8 mouse cellular contexts compared by ENCODE assay signal in the genomic region with DNA sequence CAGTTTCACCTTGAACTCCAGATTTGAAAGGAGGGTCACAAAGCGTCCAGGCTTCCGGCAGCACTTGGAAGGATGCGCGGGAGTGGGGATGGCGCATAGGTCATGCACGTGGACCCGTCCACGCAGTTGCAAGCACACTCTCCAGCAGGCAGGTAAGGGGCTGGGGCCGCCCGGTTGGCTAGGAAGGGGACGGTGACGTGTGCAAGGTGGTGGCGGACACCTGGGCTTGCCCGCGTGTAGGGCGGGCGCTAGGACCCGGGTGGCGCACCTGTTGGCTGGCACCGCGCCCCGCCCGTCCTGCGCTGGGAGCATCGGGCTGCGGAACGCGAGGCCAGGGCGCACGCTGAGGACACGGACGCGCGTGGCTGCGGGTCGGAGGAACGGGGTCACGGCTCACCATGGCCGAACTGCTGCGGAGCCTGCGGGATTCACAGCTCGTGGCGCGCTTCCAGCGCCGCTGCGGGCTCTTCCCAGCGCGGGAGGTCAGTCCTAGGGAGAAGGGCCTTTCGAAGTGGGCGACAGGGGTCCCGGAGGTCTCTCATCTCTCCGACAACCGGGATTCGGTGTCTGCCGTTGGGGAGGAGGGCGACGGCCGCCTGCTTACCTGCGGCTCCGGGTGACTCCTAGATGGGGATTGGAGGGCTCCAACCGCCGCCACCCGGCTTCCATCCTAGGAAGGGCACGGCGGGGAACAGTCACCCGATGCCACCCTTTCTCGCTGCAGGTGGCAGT. TPM values are rescaled to one million over a fixed set of nuclear protein-coding genes. Genes with fewer than 3 reads are reported as not detected.
A peak's percentile ranks its signal among the peaks of the same experiment; 100 is the strongest.
DNase-seq lines count a peak whose midpoint lies in the region; ATAC-seq and TF ChIP-seq lines count a peak whose summit lies in the region.

A gene (plus strand): TSS at position 325 of the 732 bp plus-strand sequence.

- no peak within 1 kb of the TSS for H3K27ac ChIP-seq in heart, embryonic 11.5 days (ENCODE audit: low read depth, low read length)
- H3K27ac ChIP-seq in kidney, postnatal 0 days: peak within 1 kb of the TSS; percentile 50; the same call in 1 of the 2 replicates

- H3K9ac ChIP-seq in heart, embryonic 11.5 days (ENCODE audit: low read depth, low read length): no peak within 1 kb of the TSS
- H3K9ac ChIP-seq in kidney, postnatal 0 days (ENCODE audit: low read depth, low read length): peak within 1 kb of the TSS; percentile 51

- intact Hi-C loops in heart, postnatal 36 days (cut with DNase I): no loop called here

- H3K36me3 ChIP-seq in heart, embryonic 11.5 days (ENCODE audit: control insufficient read depth, insufficient read depth, low read length): no peaks in the 10 kb centered on the region
- no peaks in the 10 kb centered on the region for H3K36me3 ChIP-seq in kidney, postnatal 0 days (ENCODE audit: insufficient read depth, low read length)

- H3K4me1 ChIP-seq in heart, embryonic 11.5 days (ENCODE audit: control insufficient read depth, insufficient read depth, low read length): peaks cover 14% of the 10 kb centered on the region
- peaks cover 2% of the 10 kb centered on the region; the same call in 1 of the 2 replicates for H3K4me1 ChIP-seq in kidney, postnatal 0 days (replicated peaks; ENCODE audit: insufficient read depth, low read length)
- H3K4me1 ChIP-seq in lung, adult 2 months (ENCODE audit: control insufficient read depth, insufficient read depth, low read length): peaks cover 10% of the 10 kb centered on the region

- peak; percentile 22; the same call in 1 of the 2 replicates for TF ChIP-seq POLR2A in lung, adult 2 months (IDR thresholded peaks at IDR 0.05; ENCODE audit: borderline replicate concordance, extremely low read depth, low read depth, low read length)

- no peak for ATAC-seq in heart, embryonic 11.5 days (replicated peaks; ENCODE audit: insufficient number of reproducible peaks, low FRiP score, low TSS enrichment)
- ATAC-seq in kidney, postnatal 0 days (replicated peaks; ENCODE audit: low FRiP score, low read depth): peak; percentile 75
- ATAC-seq in erythroblast, adult 5-6 weeks (replicated peaks; ENCODE audit: low FRiP score, poor library complexity, severe bottlenecking): no peak

- H3K9me3 ChIP-seq in heart, embryonic 11.5 days (replicated peaks; ENCODE audit: control insufficient read depth, low read length): no peaks in the 10 kb centered on the region
- H3K9me3 ChIP-seq in kidney, postnatal 0 days (replicated peaks; ENCODE audit: low read length): no peaks in the 10 kb centered on the region

- DNase-seq in heart, postnatal 36 days: no peak
- peak; percentile 94 to 95 for DNase-seq in cerebellum, postnatal 14 days
- peak; percentile 10 to 17 for DNase-seq in gastrocnemius, postnatal 4 days (ENCODE audit: low spot score in 2 of 2)
- no peak for DNase-seq in kidney, postnatal 0 days (ENCODE audit: low spot score)
- peak; percentile 39 for DNase-seq in lung, adult 2 months
- DNase-seq in right cerebral cortex, adult 2 months (ENCODE audit: low spot score in 2 of 2): peak; percentile 17 to 22

- peak within 1 kb of the TSS; percentile 61 for H3K4me3 ChIP-seq in heart, embryonic 11.5 days (ENCODE audit: low read depth, low read length)
- H3K4me3 ChIP-seq in kidney, postnatal 0 days (replicated peaks; ENCODE audit: low read depth, low read length): peak within 1 kb of the TSS; percentile 57
- peak within 1 kb of the TSS; percentile 63 for H3K4me3 ChIP-seq in lung, adult 2 months (replicated peaks; ENCODE audit: extremely low read depth, low read depth, low read length)

- TF ChIP-seq CTCF in kidney, postnatal 0 days (IDR thresholded peaks at IDR 0.05; ENCODE audit: low read depth): no peak
- no peak for TF ChIP-seq CTCF in lung, adult 2 months (IDR thresholded peaks at IDR 0.05; ENCODE audit: insufficient read depth, low read length)

- peaks cover 37% of the 10 kb centered on the region for H3K27me3 ChIP-seq in heart, embryonic 11.5 days (ENCODE audit: control insufficient read depth, insufficient read depth, low read length)
- peaks cover 14% of the 10 kb centered on the region; the same call in 1 of the 2 replicates for H3K27me3 ChIP-seq in kidney, postnatal 0 days (ENCODE audit: insufficient read depth, low read length)

- H3K4me2 ChIP-seq in heart, embryonic 11.5 days: peak within 1 kb of the TSS; percentile 99
- H3K4me2 ChIP-seq in kidney, postnatal 0 days (ENCODE audit: low read length): peak within 1 kb of the TSS; percentile 91

- under 1% methylated on average over 68 of the region's 68 CpGs for WGBS in heart, embryonic 11.5 days (ENCODE audit: insufficient replicate concordance)
- under 1% methylated on average over 68 of the region's 68 CpGs for WGBS in kidney, postnatal 0 days
- whole genome bisulfite sequencing in lung, adult 2 months: 1% methylated on average over 68 of the region's 68 CpGs

RNA-seq across cellular contexts. Expression of the gene that starts here (rescaled TPM):
- 0.28 and 0.46 TPM in 2 replicates for polyA plus RNA-seq in heart, embryonic 11.5 days (2014; fragmentation: Nextera tagmentation; extraction: Ambion mirVana)
- total RNA-seq in heart, postnatal 36 days (2021): under 1 TPM in 1 of 2 experiments, not detected in 1; 0.08 TPM
- total RNA-seq in gastrocnemius, postnatal 4 days (2021): not detected
- 16.0 and 18.8 TPM in 2 replicates for polyA plus RNA-seq in kidney, postnatal 0 days (2015; fragmentation: Nextera tagmentation; extraction: Ambion mirVana)
- polyA plus RNA-seq in lung, adult 2 months (2012; rRNA removed): 25.1 and 33.7 TPM in 2 replicates
- total RNA-seq in erythroblast, adult 5-6 weeks (2015; ENCODE audit: low replicate concordance): not detected in 2 replicates
- total RNA-seq in erythroblast, adult 5-6 weeks (2017; ENCODE audit: low replicate concordance): not detected in 2 replicates

Comparison
In these comparisons a context has a peak if more than half of its experiments do, and no peak if none do; other contexts are left out.
1. RNA of the gene that starts here (polyA plus RNA-seq): 25.1 to 33.7 TPM in lung, adult 2 months and 16.0 to 18.8 TPM in kidney, postnatal 0 days; 0.28 to 0.46 TPM in heart, embryonic 11.5 days; every median in the first group is over 10 times any median in the second.
2. Peak in DNase-seq in gastrocnemius, postnatal 4 days; RNA of the gene not detected or under 1 TPM.
3. DNase-seq: peak in cerebellum, postnatal 14 days (2 of 2), lung, adult 2 months (single experiment) and right cerebral cortex, adult 2 months (2 of 2); none in heart, postnatal 36 days (0 of 2) and kidney, postnatal 0 days (single experiment).
4. Peak in every context shown above with its lines, with median percentiles within 50 percentile points of each other: H3K4me3 ChIP-seq.